Mouse (Mus musculus) midbrain, embryonic 11.5 days (tissue): ENCODE data around the gene C130074G19Rik. TPM values are rescaled to one million over a fixed set of nuclear protein-coding genes. Genes with fewer than 3 reads are reported as not detected.

ENCODE experiments used
- ATAC-seq: fragments of 200-750 bp; cut with Nextera tagmentation; 2 replicates; pipeline ENCODE4 v1.8.0; 2017; ENCODE audit warnings: moderate TSS enrichment, moderate library complexity; ENCODE audit not compliant: low FRiP score
- DNase-seq: peaks from one replicate; pipeline ENCODE4 v3.0.0; 2015; ENCODE audit warnings: low spot score; ENCODE audit errors: missing footprints
- H3K27ac ChIP-seq: fragments of 300-500 bp; sonication (generic); 2 replicates; pipeline ENCODE4 v1.5.1; 2014; ENCODE audit warnings: low read depth, low read length
- H3K27me3 ChIP-seq: fragments of 300-500 bp; sonication (generic); 2 replicates; pipeline ENCODE4 v1.6.1; 2014; ENCODE audit warnings: mild to moderate bottlenecking, low read length, moderate library complexity, mixed read lengths; ENCODE audit not compliant: control insufficient read depth, insufficient read depth
- H3K36me3 ChIP-seq: fragments of 300-500 bp; sonication (generic); 2 replicates; pipeline ENCODE4 v1.6.1; 2014; ENCODE audit warnings: mild to moderate bottlenecking, low read length, moderate library complexity, mixed read lengths; ENCODE audit not compliant: control insufficient read depth, insufficient read depth
- H3K4me1 ChIP-seq: fragments of 300-500 bp; sonication (generic); 2 replicates; pipeline ENCODE4 v1.6.1; 2014; ENCODE audit warnings: low read length; ENCODE audit not compliant: control insufficient read depth, insufficient read depth
- H3K4me2 ChIP-seq: fragments of 300-500 bp; sonication (generic); 2 replicates; pipeline ENCODE4 v1.6.1; 2014; ENCODE audit warnings: mild to moderate bottlenecking, moderate library complexity
- H3K4me3 ChIP-seq: fragments of 300-500 bp; sonication (generic); 2 replicates; pipeline ENCODE4 v1.5.1; 2014; ENCODE audit warnings: low read depth, low read length
- H3K9ac ChIP-seq: fragments of 300-500 bp; sonication (generic); 2 replicates; pipeline ENCODE4 v1.6.1; 2014; ENCODE audit warnings: low read length
- H3K9me3 ChIP-seq: fragments of 300-500 bp; sonication (generic); 2 replicates; pipeline ENCODE4 v1.6.1; 2016; ENCODE audit warnings: low read length; ENCODE audit not compliant: control insufficient read depth
- WGBS: fragments of 180-500 bp; shearing (Covaris S2); extraction: QIAGEN DNeasy Blood & Tissue Kit; methylation state at CpG from one replicate; pipeline ENCODE4 v1.1.7; 2014; 5-methylcytosine and 5-hydroxymethylcytosine counted together
- polyA plus RNA-seq: library from polyadenylated mRNA; unstranded; fragments of >200 nt; fragmentation: Nextera tagmentation; extraction: Ambion mirVana; gene quantifications from 2 replicates; pipeline ENCODE4 v1.2.1, GENCODE M21; 2014

The C130074G19Rik gene
- polyA plus RNA-seq, 1 experiment from 2014 or later, result 0.52 TPM

DNA sequence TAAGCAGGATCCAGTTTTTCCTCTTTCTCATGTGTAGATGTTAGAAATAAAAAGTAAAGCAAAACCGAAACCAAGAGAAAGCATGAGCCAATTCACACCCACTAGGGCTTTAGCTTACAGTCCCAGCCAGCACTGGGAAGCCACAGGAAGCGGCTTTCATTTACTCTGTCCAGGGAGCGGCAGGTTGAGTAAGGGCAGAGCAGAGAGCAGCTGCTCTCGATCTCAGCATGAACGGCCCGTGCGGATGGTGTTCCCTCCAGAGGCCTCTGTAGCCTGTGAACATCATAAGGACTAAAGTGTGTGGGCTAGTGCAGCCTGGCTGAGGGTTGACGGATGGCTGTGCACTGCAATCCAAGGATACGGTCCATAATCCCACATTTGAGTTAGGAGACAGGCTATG, 25.5 kb upstream of the C130074G19Rik start:
- no peaks in the 10 kb centered on the region for H3K27me3 ChIP-seq
- no peak overlapping the region for H3K9ac ChIP-seq
- no peaks in the 10 kb centered on the region for H3K9me3 ChIP-seq
- ATAC-seq, result no peak
- H3K4me1 ChIP-seq, result no peaks in the 10 kb centered on the region
- peaks cover 7% of the 10 kb centered on the region; the same call in 1 of the 2 replicates for H3K36me3 ChIP-seq
- 87% methylated on average over 9 of the region's 9 CpGs for WGBS
- no peak overlapping the region for H3K4me2 ChIP-seq
- no peak overlapping the region for H3K27ac ChIP-seq
- no peak for DNase-seq
- H3K4me3 ChIP-seq, result no peak overlapping the region

DNA sequence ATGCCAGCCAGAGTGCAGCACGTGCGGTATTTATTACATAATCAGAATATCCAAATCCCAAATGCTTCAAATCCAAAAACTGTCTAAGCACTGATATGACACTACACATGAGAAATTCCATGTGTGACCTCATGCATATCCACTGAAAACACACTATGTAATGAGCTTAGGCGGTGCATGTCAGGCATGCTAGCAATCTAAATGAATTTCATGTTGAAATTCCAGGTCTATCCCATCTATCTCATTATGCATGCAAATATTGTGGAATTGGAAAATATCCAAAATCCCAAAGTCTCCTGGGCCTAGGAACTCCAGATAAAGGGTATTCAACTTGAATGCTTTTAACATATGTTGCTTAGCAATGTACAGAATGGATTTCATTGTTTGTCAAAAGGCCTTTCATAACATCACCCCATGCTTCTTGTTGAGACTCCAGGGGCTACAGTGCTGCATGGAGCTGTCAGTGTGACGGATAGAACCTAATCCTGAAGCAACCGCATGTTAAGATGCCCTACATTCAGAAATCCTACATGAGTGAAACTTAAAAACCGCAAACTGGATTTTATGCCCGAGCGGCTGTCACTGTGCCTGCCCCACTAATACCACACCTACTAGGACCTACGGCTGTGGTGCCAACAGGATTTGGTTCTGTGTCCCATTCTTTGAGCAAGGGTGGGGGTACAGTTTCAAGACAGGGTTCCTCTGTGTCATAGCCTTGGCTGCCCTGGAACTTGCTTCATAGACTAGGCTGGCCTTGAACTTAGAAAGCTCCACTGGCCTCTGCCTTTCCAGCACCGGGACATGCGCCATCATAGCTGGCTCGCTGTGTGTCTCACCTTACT, 23.1 kb upstream of the C130074G19Rik start:
- H3K27me3 ChIP-seq, result no peaks in the 10 kb centered on the region
- H3K4me1 ChIP-seq, result no peaks in the 10 kb centered on the region; the same call in 1 of the 2 replicates
- no peak overlapping the region for H3K4me2 ChIP-seq
- no peak for ATAC-seq
- peaks cover 7% of the 10 kb centered on the region; the same call in 1 of the 2 replicates for H3K36me3 ChIP-seq
- H3K9me3 ChIP-seq, result no peaks in the 10 kb centered on the region
- H3K4me3 ChIP-seq, result no peak overlapping the region
- no peak overlapping the region for H3K27ac ChIP-seq
- H3K9ac ChIP-seq, result no peak overlapping the region
- no peak for DNase-seq
- WGBS, result 84% methylated on average over 12 of the region's 12 CpGs

DNA sequence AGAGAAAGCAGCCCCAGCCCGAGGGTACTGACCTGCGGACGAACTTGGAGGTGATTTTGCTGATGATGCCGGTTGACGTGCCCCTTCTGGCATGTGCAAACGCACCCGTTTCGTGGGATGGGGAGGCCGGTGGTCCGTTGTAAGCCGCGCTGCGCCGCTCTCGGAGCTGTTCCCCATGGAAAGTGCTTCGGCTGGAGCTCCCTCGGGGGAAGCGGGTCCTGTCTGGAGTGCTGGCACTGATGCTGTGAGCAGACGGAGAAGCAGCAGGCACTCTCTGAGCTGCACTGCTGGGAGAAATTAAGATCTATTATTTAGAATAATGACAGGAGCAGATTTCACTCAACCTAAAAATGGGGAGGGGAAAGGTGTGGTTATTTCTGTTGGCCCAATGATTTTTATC, 22.4 kb upstream of the C130074G19Rik start:
- H3K36me3 ChIP-seq, result peaks cover 9% of the 10 kb centered on the region; the same call in 1 of the 2 replicates
- no peak overlapping the region for H3K4me2 ChIP-seq
- no peak overlapping the region for H3K9ac ChIP-seq
- DNase-seq (no peak), ATAC-seq (no peak)
- no peak overlapping the region for H3K4me3 ChIP-seq
- 84% methylated on average over 19 of the region's 19 CpGs for WGBS
- H3K4me1 ChIP-seq, result no peaks in the 10 kb centered on the region; the same call in 1 of the 2 replicates
- no peaks in the 10 kb centered on the region for H3K9me3 ChIP-seq
- no peak overlapping the region for H3K27ac ChIP-seq
- H3K27me3 ChIP-seq, result no peaks in the 10 kb centered on the region

DNA sequence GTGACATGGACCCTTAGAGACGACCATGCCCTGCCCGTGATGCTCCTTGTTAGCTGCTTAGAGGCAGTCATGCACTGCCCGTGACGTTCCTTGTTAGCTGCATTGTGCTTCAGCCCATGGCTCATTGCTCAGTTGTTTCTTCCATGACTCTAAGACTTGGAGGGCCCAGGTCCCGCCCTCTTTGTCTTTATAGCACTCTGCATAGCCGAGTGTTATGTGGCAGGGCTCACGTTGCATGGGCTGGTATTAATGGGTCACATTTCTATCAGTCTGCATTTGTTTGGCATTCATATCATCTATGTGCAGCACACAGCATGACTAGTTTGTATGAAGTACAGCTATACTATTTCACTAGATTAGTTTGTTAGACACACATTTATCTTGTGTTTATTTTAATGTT, 20.7 kb upstream of the C130074G19Rik start:
- no peak overlapping the region for H3K4me3 ChIP-seq
- 64% methylated on average over 7 of the region's 7 CpGs for WGBS
- peaks cover 9% of the 10 kb centered on the region; the same call in 1 of the 2 replicates for H3K36me3 ChIP-seq
- no peaks in the 10 kb centered on the region; the same call in 1 of the 2 replicates for H3K4me1 ChIP-seq
- no peaks in the 10 kb centered on the region for H3K27me3 ChIP-seq
- H3K27ac ChIP-seq, result no peak overlapping the region
- no peak overlapping the region for H3K9ac ChIP-seq
- no peaks in the 10 kb centered on the region for H3K9me3 ChIP-seq
- ATAC-seq (no peak), DNase-seq (no peak)
- no peak overlapping the region for H3K4me2 ChIP-seq

DNA sequence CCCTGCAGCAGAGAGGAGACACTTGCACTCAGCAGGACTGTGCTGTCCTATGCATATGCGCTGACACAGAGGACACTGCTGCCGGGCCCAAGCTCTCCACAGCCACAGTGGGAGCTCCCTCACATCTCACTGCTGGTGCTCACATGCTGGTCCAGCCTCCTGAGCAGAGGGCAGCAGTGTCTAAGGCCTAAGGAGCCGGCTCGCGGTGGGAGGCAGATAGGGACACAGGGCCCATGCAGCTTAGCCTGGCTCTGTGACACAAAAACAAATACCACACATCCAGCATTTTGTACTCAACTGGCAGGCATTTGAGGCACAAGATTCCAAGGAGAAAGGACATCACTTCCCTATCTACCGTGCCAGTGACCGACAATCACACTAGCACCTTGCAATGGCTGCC, 19.9 kb upstream of the C130074G19Rik start:
- Histone ChIP-seq H3K4me3 (no peak overlapping the region), H3K9me3 (no peaks in the 10 kb centered on the region), H3K27me3 (no peaks in the 10 kb centered on the region), H3K4me1 (no peaks in the 10 kb centered on the region; the same call in 1 of the 2 replicates), H3K9ac (no peak overlapping the region), H3K36me3 (peaks cover 9% of the 10 kb centered on the region; the same call in 1 of the 2 replicates), H3K27ac (no peak overlapping the region), H3K4me2 (no peak overlapping the region)
- WGBS, result 64% methylated on average over 7 of the region's 7 CpGs
- DNase-seq (no peak), ATAC-seq (peak; percentile 14; the same call in 1 of the 2 replicates)

DNA sequence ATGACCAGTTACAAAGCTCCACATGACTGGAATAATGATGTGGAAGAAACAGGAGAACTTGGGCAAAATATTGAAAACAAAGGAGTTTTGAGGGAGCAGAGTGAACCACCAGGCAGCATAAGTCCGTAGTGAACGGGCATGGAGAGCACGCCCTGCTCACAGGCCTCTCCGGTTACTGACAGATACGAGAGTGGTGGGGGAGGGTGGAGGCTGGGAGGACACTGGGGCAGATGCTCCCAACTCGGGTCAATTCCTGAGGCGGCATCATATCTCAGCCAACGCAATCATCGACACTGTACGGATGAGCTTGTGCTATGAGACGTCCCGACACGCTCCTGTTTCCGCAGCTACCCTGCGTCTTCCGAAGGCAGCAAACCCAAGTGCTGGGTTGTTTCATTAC, 14.3 kb upstream of the C130074G19Rik start:
- peak; percentile 26 for DNase-seq
- ATAC-seq, result no peak
- Histone ChIP-seq H3K9ac (no peak overlapping the region), H3K4me1 (no peaks in the 10 kb centered on the region), H3K36me3 (0 out of 2 replicates have a peak, but pooled peaks cover 3% of the 10 kb centered on the region), H3K27me3 (no peaks in the 10 kb centered on the region), H3K4me2 (no peak overlapping the region), H3K27ac (no peak overlapping the region), H3K4me3 (no peak overlapping the region), H3K9me3 (no peaks in the 10 kb centered on the region)
- 86% methylated on average over 16 of the region's 16 CpGs for WGBS

GRCm38 (mm10) chr1:184891998-184892397, 9.0 kb upstream of the C130074G19Rik start:
- ATAC-seq, result no peak
- no peaks in the 10 kb centered on the region for H3K4me1 ChIP-seq
- H3K36me3 ChIP-seq, result no peaks in the 10 kb centered on the region
- 74% methylated on average over 3 of the region's 3 CpGs for WGBS
- no peak overlapping the region for H3K4me3 ChIP-seq
- DNase-seq, result peak; percentile 44
- H3K4me2 ChIP-seq, result no peak overlapping the region
- H3K27me3 ChIP-seq, result no peaks in the 10 kb centered on the region
- no peak overlapping the region for H3K27ac ChIP-seq
- no peaks in the 10 kb centered on the region for H3K9me3 ChIP-seq
- H3K9ac ChIP-seq, result no peak overlapping the region

GRCm38 (mm10) chr1:184889454-184889853, 6.4 kb upstream of the C130074G19Rik start:
- no peak overlapping the region for H3K27ac ChIP-seq
- no peaks in the 10 kb centered on the region for H3K36me3 ChIP-seq
- ATAC-seq, result no peak
- H3K27me3 ChIP-seq, result no peaks in the 10 kb centered on the region
- H3K4me3 ChIP-seq, result no peak overlapping the region
- no peaks in the 10 kb centered on the region for H3K4me1 ChIP-seq
- no peaks in the 10 kb centered on the region for H3K9me3 ChIP-seq
- H3K4me2 ChIP-seq, result no peak overlapping the region
- DNase-seq, result peak; percentile 76
- WGBS, result 96% methylated on average over 6 of the region's 6 CpGs
- H3K9ac ChIP-seq, result no peak overlapping the region

DNA sequence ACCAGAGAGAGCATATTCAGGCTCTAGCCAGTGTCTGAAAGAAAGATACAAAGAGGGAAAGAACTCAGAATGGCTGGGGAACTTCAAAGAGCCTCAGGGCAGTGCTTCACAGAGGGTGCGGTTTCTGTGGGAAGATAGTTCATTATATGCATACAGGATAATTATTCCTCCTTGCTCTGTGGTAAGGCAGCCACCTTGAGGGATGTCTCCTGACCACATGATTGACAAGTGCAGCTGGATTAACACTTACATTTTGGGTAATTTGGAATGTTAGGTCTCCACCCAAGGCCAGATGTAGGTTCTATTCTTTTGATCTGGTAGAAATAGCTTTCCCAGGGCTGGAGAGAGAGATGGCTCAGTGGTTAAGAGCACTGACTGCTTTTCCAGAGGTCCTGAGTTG, 3.1 kb upstream of the C130074G19Rik start:
- no peaks in the 10 kb centered on the region for H3K9me3 ChIP-seq
- ATAC-seq, result no peak
- WGBS, result 67% methylated on average over 1 of the region's 1 CpGs

More for the DNA sequence above, 3.1 kb upstream of the C130074G19Rik start:
- Histone ChIP-seq H3K9ac (no peak overlapping the region), H3K27ac (no peak overlapping the region), H3K4me1 (peaks cover 3% of the 10 kb centered on the region), H3K4me2 (no peak overlapping the region), H3K4me3 (no peak overlapping the region), H3K27me3 (peaks cover 28% of the 10 kb centered on the region), H3K36me3 (no peaks in the 10 kb centered on the region)
- DNase-seq, result peak; percentile 49
